Mouse (Mus musculus): ENCODE data around the gene Atn1. TPM values are rescaled to one million over a fixed set of nuclear protein-coding genes. Genes with fewer than 3 reads are reported as not detected.
A peak's percentile ranks its signal among the peaks of the same experiment; 100 is the strongest.

The Atn1 gene
- polyA plus RNA-seq, 1 experiment from 2014 or later = 9.3 TPM

DNA sequence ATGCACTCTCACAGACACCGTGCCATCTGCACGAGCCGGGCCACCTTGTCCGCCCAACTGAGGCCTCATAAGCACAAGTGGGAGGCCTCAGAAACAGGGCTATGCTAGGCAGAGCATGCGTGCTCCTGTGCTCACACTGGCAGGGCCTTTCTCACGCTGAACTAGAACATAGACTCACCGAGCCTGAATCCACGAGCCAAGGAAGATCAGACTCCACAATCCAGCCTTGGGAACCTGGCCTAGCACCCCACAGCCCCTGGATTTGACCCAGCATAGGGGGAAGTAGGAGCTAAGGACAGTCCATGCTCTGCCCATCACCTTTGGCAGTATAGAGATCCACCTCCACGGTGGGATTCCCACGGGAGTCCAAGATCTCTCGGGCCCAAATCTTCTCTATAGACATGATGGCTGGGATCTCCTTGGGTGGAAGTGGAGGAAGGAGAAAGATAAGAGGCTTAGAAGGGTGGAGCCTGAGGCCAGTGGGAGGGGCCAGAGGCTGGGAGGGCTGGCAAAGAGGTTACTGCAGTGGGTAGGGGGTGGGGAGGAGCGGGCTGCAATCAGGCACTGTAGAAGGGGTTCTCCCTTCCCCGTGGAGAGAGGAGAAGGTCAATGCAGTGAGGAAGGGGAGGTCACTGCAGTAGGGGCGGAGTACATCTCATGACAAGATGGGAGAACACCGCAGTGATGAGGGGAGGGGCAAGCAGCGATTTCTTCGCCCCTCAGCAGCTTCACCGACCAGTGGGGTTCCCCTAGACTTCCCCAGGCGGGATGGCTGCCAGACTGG, 11.8 kb upstream of the Atn1 start:
- H3K27me3 ChIP-seq = peaks cover 11% of the 10 kb centered on the region; the same call in 1 of the 2 replicates
- peaks cover 28% of the 10 kb centered on the region for H3K4me1 ChIP-seq (replicated peaks)
- H3K36me3 ChIP-seq = no peaks in the 10 kb centered on the region
- peak; percentile 40; the same call in 1 of the 2 replicates for ATAC-seq (replicated peaks; ENCODE audit: insufficient number of reproducible peaks, insufficient read depth, low FRiP score, low read depth)
- no peak overlapping the region for H3K9ac ChIP-seq
- no peaks in the 10 kb centered on the region for H3K9me3 ChIP-seq (replicated peaks)
- peak overlapping the region; percentile 55 for H3K4me3 ChIP-seq
- no peak overlapping the region for H3K27ac ChIP-seq
- H3K4me2 ChIP-seq = peak overlapping the region; percentile 94
- 33% methylated on average over 19 of the region's 19 CpGs for WGBS

DNA sequence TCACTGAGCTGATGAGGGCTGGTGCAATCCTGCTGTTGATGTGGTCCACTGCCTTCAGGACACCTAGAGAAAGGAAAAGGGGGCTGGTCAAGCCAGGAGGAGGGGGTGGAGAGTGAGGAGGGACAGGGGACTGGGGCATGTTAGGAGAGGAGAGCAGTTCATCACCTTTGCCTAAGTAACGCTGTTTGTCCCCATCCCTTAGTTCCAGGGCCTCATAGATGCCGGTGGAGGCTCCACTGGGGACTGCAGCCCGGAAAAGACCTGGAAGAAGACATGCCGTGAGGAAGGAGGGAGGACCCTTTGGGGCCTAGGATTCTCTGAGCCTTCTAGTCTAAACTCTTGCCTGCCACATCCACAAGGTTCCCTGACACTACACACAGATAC, 11.2 kb upstream of the Atn1 start:
- Histone ChIP-seq H3K9me3 (replicated peaks) (no peaks in the 10 kb centered on the region), H3K4me1 (replicated peaks) (peaks cover 28% of the 10 kb centered on the region), H3K4me2 (no peak overlapping the region), H3K27ac (no peak overlapping the region), H3K9ac (no peak overlapping the region), H3K27me3 (peaks cover 11% of the 10 kb centered on the region; the same call in 1 of the 2 replicates), H3K36me3 (no peaks in the 10 kb centered on the region), H3K4me3 (no peak overlapping the region)
- WGBS = 57% methylated on average over 4 of the region's 4 CpGs
- ATAC-seq (replicated peaks; ENCODE audit: insufficient number of reproducible peaks, insufficient read depth, low FRiP score, low read depth) = no peak

DNA sequence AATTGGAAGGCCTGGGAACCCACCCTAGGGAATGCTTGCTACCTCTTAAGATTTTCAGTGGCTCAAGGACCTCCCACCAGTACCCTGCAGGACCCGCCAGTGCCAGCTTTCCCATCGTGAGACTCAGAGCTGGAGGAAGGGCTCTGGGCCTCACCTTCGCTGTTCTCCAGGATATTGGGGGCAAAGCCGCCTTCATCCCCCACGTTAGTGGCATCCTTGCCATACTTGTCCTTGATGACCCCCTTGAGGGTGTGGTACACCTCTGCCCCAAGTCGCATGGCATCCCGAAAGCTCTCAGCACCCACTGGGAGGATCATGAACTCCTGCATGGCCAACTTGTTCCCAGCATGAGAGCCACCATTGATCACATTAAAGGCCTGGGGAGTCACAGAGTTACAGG, 9.6 kb upstream of the Atn1 start:
- no peak overlapping the region for H3K4me3 ChIP-seq
- no peaks in the 10 kb centered on the region for H3K36me3 ChIP-seq
- WGBS = 80% methylated on average over 7 of the region's 7 CpGs
- H3K4me1 ChIP-seq (replicated peaks) = peaks cover 28% of the 10 kb centered on the region
- peaks cover 11% of the 10 kb centered on the region; the same call in 1 of the 2 replicates for H3K27me3 ChIP-seq
- H3K27ac ChIP-seq = no peak overlapping the region
- ATAC-seq (replicated peaks; ENCODE audit: insufficient number of reproducible peaks, insufficient read depth, low FRiP score, low read depth) = no peak
- H3K9me3 ChIP-seq (replicated peaks) = no peaks in the 10 kb centered on the region
- H3K4me2 ChIP-seq = no peak overlapping the region
- no peak overlapping the region for H3K9ac ChIP-seq

DNA sequence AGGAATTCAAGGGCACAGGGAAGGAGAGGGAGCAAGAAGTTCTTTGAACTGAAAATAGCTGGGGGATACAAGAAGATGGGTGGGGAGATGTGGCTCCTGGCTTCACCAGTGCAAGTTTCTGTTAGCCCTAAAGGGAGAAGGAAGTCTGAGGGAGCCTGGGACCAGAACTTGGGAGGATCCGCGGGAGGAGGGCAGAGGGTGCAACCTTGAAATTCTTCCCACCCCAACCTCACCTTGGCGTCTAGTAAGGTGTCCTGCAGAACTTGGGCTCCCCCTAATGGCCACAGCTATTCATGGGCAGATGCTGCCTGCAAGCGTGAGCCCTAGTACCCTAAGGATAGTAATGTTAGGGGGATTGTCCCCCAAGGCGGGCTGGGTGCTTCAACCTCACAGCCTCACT, 2.9 kb upstream of the Atn1 start:
- Histone ChIP-seq H3K9ac (peak overlapping the region; percentile 26; the same call in 1 of the 2 replicates), H3K36me3 (no peaks in the 10 kb centered on the region), H3K9me3 (replicated peaks) (no peaks in the 10 kb centered on the region), H3K27me3 (no peaks in the 10 kb centered on the region), H3K4me2 (peak overlapping the region; percentile 87), H3K27ac (peak overlapping the region; percentile 96), H3K4me3 (peak overlapping the region; percentile 13), H3K4me1 (replicated peaks) (peaks cover 41% of the 10 kb centered on the region)
- ATAC-seq (replicated peaks; ENCODE audit: insufficient number of reproducible peaks, insufficient read depth, low FRiP score, low read depth) = no peak; the same call in 1 of the 2 replicates
- WGBS = 1% methylated on average over 5 of the region's 5 CpGs

DNA sequence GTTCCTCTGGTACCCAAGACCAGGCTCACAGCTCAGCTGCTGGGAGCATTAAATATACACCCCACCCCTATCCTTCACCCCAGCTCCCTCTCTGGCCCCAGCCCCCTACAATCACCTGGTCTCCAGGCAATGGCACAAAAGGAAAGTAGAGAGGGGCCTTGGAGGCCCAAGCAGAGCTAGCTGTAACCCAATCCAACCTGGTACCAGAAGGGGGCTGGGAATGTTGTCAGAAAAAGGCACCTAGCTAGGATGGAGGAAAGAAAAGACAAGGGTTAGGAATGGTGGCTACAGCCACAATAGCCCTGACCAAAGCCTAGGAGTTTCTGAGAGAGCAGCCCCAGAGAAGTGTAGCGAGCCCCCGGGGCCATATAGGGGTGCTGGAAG, 2.5 kb upstream of the Atn1 start:
- Histone ChIP-seq H3K36me3 (no peaks in the 10 kb centered on the region), H3K4me3 (peak overlapping the region; percentile 13), H3K9ac (peak overlapping the region; percentile 26; the same call in 1 of the 2 replicates), H3K4me2 (peak overlapping the region; percentile 87), H3K27me3 (no peaks in the 10 kb centered on the region), H3K4me1 (replicated peaks) (peaks cover 45% of the 10 kb centered on the region), H3K27ac (peak overlapping the region; percentile 96), H3K9me3 (replicated peaks) (no peaks in the 10 kb centered on the region)
- ATAC-seq (replicated peaks; ENCODE audit: insufficient number of reproducible peaks, insufficient read depth, low FRiP score, low read depth) = no peak
- 38% methylated on average over 2 of the region's 2 CpGs for WGBS

DNA sequence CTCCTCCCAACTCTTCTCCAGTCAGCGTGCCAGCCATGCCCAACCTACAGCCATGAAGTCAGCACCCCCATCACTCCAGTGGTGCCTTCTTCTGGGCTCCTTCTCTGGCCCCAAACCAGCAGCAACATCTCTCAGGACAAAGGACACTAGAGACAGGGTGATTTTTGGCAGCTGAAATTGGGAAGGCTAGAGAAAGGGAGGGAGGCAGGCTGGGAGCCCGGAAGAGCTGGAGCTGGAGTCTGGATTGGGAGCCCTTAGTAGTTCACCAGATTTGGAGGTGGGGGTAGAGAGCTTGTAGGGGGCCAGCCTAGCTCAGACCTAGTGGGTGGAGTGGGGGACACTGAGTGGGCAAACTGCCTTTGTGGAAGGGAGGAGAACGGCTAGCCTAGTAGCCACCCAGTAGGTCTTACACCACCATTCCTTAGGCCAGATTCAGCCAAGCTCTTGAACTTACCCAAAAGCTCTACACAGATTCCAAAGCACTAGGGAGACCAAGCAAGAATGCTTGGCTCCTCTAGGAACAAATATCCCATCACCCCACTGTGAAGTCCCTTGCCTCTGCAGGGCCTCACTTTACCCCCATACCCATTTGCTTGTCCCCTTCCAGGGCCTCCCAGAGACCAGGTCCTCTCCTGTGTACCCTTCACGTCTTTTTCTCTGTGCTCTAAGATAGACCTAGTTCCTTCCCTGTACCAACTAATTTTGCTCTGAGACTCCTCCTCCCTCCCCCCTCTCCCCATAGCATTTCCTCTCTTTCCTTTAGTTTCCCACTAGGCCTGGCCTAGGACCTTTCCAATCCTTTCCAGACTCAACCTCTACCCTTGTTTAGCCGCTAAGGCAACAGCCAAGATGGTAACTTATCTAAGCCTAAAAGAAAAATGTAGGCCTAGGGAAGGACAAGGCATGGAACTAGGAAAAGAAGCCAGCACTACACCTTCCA, 1.9 kb upstream of the Atn1 start:
- H3K9ac ChIP-seq = peak overlapping the region; percentile 89
- H3K9me3 ChIP-seq (replicated peaks) = no peaks in the 10 kb centered on the region
- H3K27ac ChIP-seq = peak overlapping the region; percentile 96
- peaks cover 48% of the 10 kb centered on the region for H3K4me1 ChIP-seq (replicated peaks)
- ATAC-seq (replicated peaks; ENCODE audit: insufficient number of reproducible peaks, insufficient read depth, low FRiP score, low read depth) = no peak
- H3K36me3 ChIP-seq = no peaks in the 10 kb centered on the region
- H3K4me2 ChIP-seq = peak overlapping the region; percentile 87
- 35% methylated on average over 5 of the region's 5 CpGs for WGBS
- peak overlapping the region; percentile 84 for H3K4me3 ChIP-seq
- H3K27me3 ChIP-seq = no peaks in the 10 kb centered on the region

DNA sequence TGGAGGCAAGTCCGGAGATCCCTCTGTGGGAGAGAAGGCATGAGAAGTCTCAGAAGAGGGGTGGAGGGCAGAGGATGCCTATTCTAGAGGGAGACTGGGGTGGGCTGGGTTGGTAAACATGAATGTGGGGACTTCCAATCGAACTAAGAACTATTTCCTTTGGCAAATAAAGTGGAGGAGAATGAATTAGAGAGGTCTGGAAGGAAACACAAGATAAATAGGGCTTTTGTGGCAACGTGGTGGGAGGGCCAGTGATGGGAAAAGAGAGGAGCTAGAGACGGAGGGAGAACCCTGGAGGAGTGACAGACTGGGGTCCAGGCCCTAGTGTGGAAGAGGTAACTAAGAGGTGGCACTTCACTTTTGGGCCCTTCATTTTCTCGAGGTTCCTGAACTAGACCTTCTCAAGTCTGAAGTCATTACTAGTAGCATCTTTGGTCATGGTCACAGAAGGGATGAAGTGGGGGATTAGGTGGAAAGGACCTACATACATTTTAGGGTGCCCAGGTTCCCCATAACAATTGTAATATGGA, 1.1 kb upstream of the Atn1 start:
- Histone ChIP-seq H3K27me3 (no peaks in the 10 kb centered on the region), H3K27ac (peak overlapping the region; percentile 96), H3K9ac (peak overlapping the region; percentile 89), H3K9me3 (replicated peaks) (no peaks in the 10 kb centered on the region), H3K4me2 (peak overlapping the region; percentile 87), H3K4me1 (replicated peaks) (peaks cover 48% of the 10 kb centered on the region), H3K4me3 (peak overlapping the region; percentile 84), H3K36me3 (no peaks in the 10 kb centered on the region)
- 15% methylated on average over 5 of the region's 5 CpGs for WGBS
- ATAC-seq (replicated peaks; ENCODE audit: insufficient number of reproducible peaks, insufficient read depth, low FRiP score, low read depth) = no peak

DNA sequence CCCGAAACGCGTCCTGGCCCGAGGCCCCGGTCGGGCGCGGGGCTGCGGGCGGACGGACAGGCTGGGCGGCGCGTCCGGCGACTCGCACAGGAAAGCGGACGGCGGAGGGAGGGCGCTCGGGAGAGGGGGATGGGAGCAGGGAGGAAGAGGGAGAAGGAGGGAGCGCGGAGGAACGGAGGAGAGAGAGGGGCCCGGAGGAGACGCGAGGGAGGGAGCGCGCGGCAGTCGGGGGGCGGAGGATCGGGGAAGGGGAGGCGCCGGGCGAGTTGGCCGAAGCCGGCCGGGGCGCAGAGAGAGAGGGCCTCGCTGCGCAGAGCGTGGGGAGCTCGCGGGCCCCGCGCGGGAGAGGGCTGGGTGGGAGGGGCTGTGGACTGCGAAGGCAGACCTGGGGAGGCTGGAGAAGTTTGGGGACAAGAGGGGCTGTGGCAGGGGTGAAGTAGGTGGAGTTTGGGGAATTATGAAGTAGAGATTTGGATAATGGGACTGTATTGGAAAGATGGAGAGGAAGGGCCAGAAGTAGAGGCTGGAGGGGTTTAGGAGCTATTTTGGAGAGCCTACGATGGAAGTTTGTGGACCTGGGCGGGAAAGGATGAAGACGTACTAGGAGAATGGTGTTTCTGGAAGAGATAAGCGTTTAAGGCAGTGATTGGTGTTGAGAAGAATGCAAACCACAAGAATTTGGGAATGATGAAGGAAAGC, 477 bp upstream of the Atn1 start:
- peak overlapping the region; percentile 96 for H3K27ac ChIP-seq
- H3K4me2 ChIP-seq = peak overlapping the region; percentile 87
- peak overlapping the region; percentile 89 for H3K9ac ChIP-seq
- under 1% methylated on average over 49 of the region's 54 CpGs for WGBS
- peaks cover 48% of the 10 kb centered on the region for H3K4me1 ChIP-seq (replicated peaks)
- no peaks in the 10 kb centered on the region for H3K27me3 ChIP-seq
- ATAC-seq (replicated peaks; ENCODE audit: insufficient number of reproducible peaks, insufficient read depth, low FRiP score, low read depth) = peak; percentile 78
- peak overlapping the region; percentile 84 for H3K4me3 ChIP-seq
- H3K36me3 ChIP-seq = no peaks in the 10 kb centered on the region
- no peaks in the 10 kb centered on the region for H3K9me3 ChIP-seq (replicated peaks)

DNA sequence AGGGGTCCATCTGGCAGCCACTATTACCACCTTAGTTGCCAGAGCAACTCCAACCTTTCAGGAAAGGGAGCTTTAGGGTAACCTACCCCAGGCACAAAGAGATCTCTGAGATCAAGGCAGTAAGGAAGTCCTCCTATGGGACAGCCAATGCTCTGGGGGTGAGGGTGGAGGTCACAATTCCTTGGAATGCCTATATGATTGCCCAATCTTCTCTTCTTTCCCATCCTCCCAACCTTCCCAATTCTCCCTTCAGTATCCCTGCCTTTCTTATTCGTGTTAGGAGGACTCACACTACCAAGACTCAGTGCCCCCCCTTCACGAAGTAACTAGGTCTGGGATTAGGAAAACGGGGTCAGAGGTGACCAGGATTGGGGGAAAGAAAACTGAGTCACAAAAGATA, 1.0 kb downstream of the Atn1 start:
- Histone ChIP-seq H3K4me1 (replicated peaks) (peaks cover 48% of the 10 kb centered on the region), H3K36me3 (no peaks in the 10 kb centered on the region), H3K9ac (peak overlapping the region; percentile 89), H3K9me3 (replicated peaks) (no peaks in the 10 kb centered on the region), H3K4me3 (peak overlapping the region; percentile 84), H3K4me2 (peak overlapping the region; percentile 87), H3K27ac (peak overlapping the region; percentile 96), H3K27me3 (no peaks in the 10 kb centered on the region)
- WGBS = 8% methylated on average over 3 of the region's 3 CpGs
- ATAC-seq (replicated peaks; ENCODE audit: insufficient number of reproducible peaks, insufficient read depth, low FRiP score, low read depth) = no peak

DNA sequence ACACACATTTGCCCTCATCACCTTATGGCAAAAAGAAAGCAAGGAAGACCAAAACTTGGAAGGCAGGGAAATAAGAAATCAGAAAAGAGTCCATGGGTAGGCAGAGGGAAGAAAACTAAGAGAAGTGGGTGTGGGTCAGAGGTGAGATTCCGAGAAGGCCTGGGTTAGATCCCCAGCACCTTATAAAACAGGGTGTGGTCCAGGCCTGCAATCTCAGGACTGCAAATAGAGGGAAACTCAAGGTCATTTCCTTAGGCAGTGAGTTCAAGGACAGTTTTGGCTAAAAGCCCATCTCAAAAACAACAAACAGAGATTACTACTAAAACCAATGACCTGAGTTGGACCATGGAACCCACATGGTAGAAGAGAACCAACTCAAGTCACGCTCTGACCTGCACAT, 2.5 kb downstream of the Atn1 start:
- Histone ChIP-seq H3K36me3 (peaks cover 9% of the 10 kb centered on the region), H3K4me3 (no peak overlapping the region), H3K9me3 (replicated peaks) (no peaks in the 10 kb centered on the region), H3K9ac (no peak overlapping the region), H3K4me2 (no peak overlapping the region), H3K4me1 (replicated peaks) (peaks cover 48% of the 10 kb centered on the region), H3K27ac (no peak overlapping the region), H3K27me3 (no peaks in the 10 kb centered on the region)
- no peak for ATAC-seq (replicated peaks; ENCODE audit: insufficient number of reproducible peaks, insufficient read depth, low FRiP score, low read depth)
- WGBS = 84% methylated on average over 2 of the region's 2 CpGs

DNA sequence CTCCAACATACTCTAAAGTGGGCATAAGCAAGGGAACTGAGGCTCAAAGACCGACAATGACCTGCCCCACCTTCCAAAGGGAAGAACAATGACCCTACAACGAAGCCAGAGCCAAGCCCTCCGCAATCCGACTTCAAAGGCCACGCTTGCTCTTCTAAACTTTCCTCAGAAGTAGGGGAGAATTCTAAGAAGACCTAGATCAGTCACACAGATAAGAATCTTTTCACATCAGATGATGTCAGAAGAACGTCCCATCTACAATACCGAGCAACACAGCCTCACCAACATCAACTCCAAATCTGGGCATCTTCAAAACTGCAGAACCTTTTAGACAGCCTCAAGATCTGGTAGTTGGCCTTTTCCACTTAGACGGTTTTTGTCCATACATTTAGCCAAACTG, 5.9 kb downstream of the Atn1 start:
- H3K36me3 ChIP-seq = peaks cover 28% of the 10 kb centered on the region
- no peak overlapping the region for H3K9ac ChIP-seq
- 84% methylated on average over 8 of the region's 8 CpGs for WGBS
- ATAC-seq (replicated peaks; ENCODE audit: insufficient number of reproducible peaks, insufficient read depth, low FRiP score, low read depth) = no peak
- H3K4me3 ChIP-seq = no peak overlapping the region
- peaks cover 42% of the 10 kb centered on the region for H3K4me1 ChIP-seq (replicated peaks)
- H3K9me3 ChIP-seq (replicated peaks) = no peaks in the 10 kb centered on the region
- H3K4me2 ChIP-seq = no peak overlapping the region
- no peaks in the 10 kb centered on the region for H3K27me3 ChIP-seq
- no peak overlapping the region for H3K27ac ChIP-seq

Data from heart, embryonic 15.5 days (tissue).